In genomic region chr3:96599069-96599393, GRCm38 (mm10) we compare ENCODE assay signal across 9 mouse cellular contexts. TPM values are rescaled to one million over a fixed set of nuclear protein-coding genes. Genes with fewer than 3 reads are reported as not detected.
DNase-seq lines count a peak whose midpoint lies in the region; ATAC-seq lines count a peak whose summit lies in the region.
"Had no signal": no experiment of that assay in that cellular context is flagged by ENCODE, and none has a peak within 500 bp of the region (broad histone marks: within the 10 kb centered on the region; RNA-seq: fewer than 3 reads in every experiment).

No protein-coding gene starts in this region.

- no peak for ATAC-seq in heart, embryonic 12.5 days (ENCODE audit: insufficient number of reproducible peaks, low FRiP score)
- no peak for ATAC-seq in midbrain, embryonic 11.5 days (ENCODE audit: low FRiP score)

- peak overlapping the region; percentile 65; the same call in 1 of the 2 replicates for H3K4me3 ChIP-seq in heart, embryonic 12.5 days
- peak overlapping the region; percentile 59 for H3K4me3 ChIP-seq in hindbrain, embryonic 10.5 days
- no peak overlapping the region for H3K4me3 ChIP-seq in midbrain, embryonic 11.5 days (ENCODE audit: low read depth, low read length)

- H3K36me3 ChIP-seq in heart, embryonic 12.5 days: 0 out of 2 replicates have a peak, but pooled peaks cover 8% of the 10 kb centered on the region
- peaks cover 8% of the 10 kb centered on the region; the same call in 1 of the 2 replicates for H3K36me3 ChIP-seq in hindbrain, embryonic 10.5 days
- H3K36me3 ChIP-seq in midbrain, embryonic 11.5 days (ENCODE audit: control insufficient read depth, insufficient read depth, low read length): no peaks in the 10 kb centered on the region
- H3K36me3 ChIP-seq: liver, embryonic 15.5 days had no signal

- 0 out of 2 replicates have a peak, but pooled peaks cover 5% of the 10 kb centered on the region for H3K27me3 ChIP-seq in heart, embryonic 12.5 days (replicated peaks)
- peaks cover 46% of the 10 kb centered on the region for H3K27me3 ChIP-seq in hindbrain, embryonic 10.5 days (ENCODE audit: insufficient read depth, poor library complexity, severe bottlenecking)
- H3K27me3 ChIP-seq in midbrain, embryonic 11.5 days (ENCODE audit: control insufficient read depth, insufficient read depth, low read length): peaks cover 24% of the 10 kb centered on the region

- H3K4me1 ChIP-seq in heart, embryonic 12.5 days (replicated peaks): peaks cover 53% of the 10 kb centered on the region
- H3K4me1 ChIP-seq in hindbrain, embryonic 10.5 days (replicated peaks): peaks cover 81% of the 10 kb centered on the region
- H3K4me1 ChIP-seq in midbrain, embryonic 11.5 days (ENCODE audit: control insufficient read depth, insufficient read depth, low read length): peaks cover 52% of the 10 kb centered on the region

- H3K9ac ChIP-seq in heart, embryonic 12.5 days: peak overlapping the region; percentile 85; the same call in 1 of the 2 replicates
- peak overlapping the region; percentile 74; the same call in 1 of the 2 replicates for H3K9ac ChIP-seq in midbrain, embryonic 11.5 days (ENCODE audit: low read length)
- H3K9ac ChIP-seq: liver, embryonic 15.5 days had no signal

- no peak overlapping the region for H3K27ac ChIP-seq in heart, embryonic 12.5 days (ENCODE audit: poor library complexity, severe bottlenecking)
- H3K27ac ChIP-seq in hindbrain, embryonic 10.5 days: peak overlapping the region; percentile 87
- H3K27ac ChIP-seq in midbrain, embryonic 11.5 days (ENCODE audit: low read depth, low read length): no peak overlapping the region
- H3K27ac ChIP-seq: liver, embryonic 15.5 days had no signal

- H3K9me3 ChIP-seq in heart, embryonic 12.5 days (replicated peaks): no peaks in the 10 kb centered on the region
- no peaks in the 10 kb centered on the region for H3K9me3 ChIP-seq in hindbrain, embryonic 10.5 days
- H3K9me3 ChIP-seq in midbrain, embryonic 11.5 days (ENCODE audit: control insufficient read depth, low read length): no peaks in the 10 kb centered on the region
- H3K9me3 ChIP-seq: liver, embryonic 15.5 days had no signal

- DNase-seq in heart, adult 18-20 months: no peak
- peak; percentile 36 for DNase-seq in brain, adult 2 months (ENCODE audit: low read depth, low spot score)
- DNase-seq in hindbrain, embryonic 10.5 days (ENCODE audit: low spot score): no peak
- peak; percentile 90 for DNase-seq in midbrain, embryonic 11.5 days (ENCODE audit: low spot score, missing footprints)
- DNase-seq in adrenal gland, adult 8-10 months: no peak
- no peak for DNase-seq in T-cell, adult 2 months (ENCODE audit: low spot score)
- DNase-seq in yolk sac, embryonic 10.5 days (ENCODE audit: low spot score): no peak

- H3K4me2 ChIP-seq in heart, embryonic 12.5 days: peak overlapping the region; percentile 90
- no peak overlapping the region; the same call in 1 of the 2 replicates for H3K4me2 ChIP-seq in midbrain, embryonic 11.5 days

- 65% methylated on average over 8 of the region's 8 CpGs for WGBS in heart, embryonic 12.5 days
- WGBS in hindbrain, embryonic 10.5 days: 42% methylated on average over 8 of the region's 8 CpGs
- WGBS in midbrain, embryonic 11.5 days: 42% methylated on average over 8 of the region's 8 CpGs

RNA-seq across cellular contexts. Expression of gene Lix1l, which starts 1.9 kb away (rescaled TPM):
- polyA plus RNA-seq in heart, embryonic 12.5 days (2016; fragmentation: Nextera tagmentation; extraction: Ambion mirVana): 5.1 and 5.2 TPM in 2 replicates
- total RNA-seq in heart, adult 18-20 months (2021): 10 to 100 TPM; 24.4 to 27.4 TPM
- polyA plus RNA-seq in hindbrain, embryonic 10.5 days (2016; fragmentation: Nextera tagmentation; extraction: Ambion mirVana): 5.4 and 5.5 TPM in 2 replicates
- polyA plus RNA-seq in midbrain, embryonic 11.5 days (2014; fragmentation: Nextera tagmentation; extraction: Ambion mirVana): 6.4 TPM in 2 replicates
- total RNA-seq in adrenal gland, adult 8-10 months (2022): 10 to 100 TPM; 47.8 to 57.8 (median 54.5) TPM

RNA-seq across cellular contexts. Expression of gene Ankrd34a, which starts 2.6 kb away (rescaled TPM):
- 9.2 and 9.5 TPM in 2 replicates for polyA plus RNA-seq in heart, embryonic 12.5 days (2016; fragmentation: Nextera tagmentation; extraction: Ambion mirVana)
- total RNA-seq in heart, adult 18-20 months (2021): 1 to 10 TPM in 1 of 2 experiments, under 1 TPM in 1; 0.59 to 1.4 TPM
- 0.92 and 1.5 TPM in 2 replicates for polyA plus RNA-seq in hindbrain, embryonic 10.5 days (2016; fragmentation: Nextera tagmentation; extraction: Ambion mirVana)
- polyA plus RNA-seq in midbrain, embryonic 11.5 days (2014; fragmentation: Nextera tagmentation; extraction: Ambion mirVana): 1.5 and 2.0 TPM in 2 replicates
- 1 to 10 TPM; 1.1 to 2.3 (median 1.7) TPM for total RNA-seq in adrenal gland, adult 8-10 months (2022)

RNA-seq across cellular contexts. Expression of gene Polr3gl, which starts 5.0 kb away (rescaled TPM):
- polyA plus RNA-seq in heart, embryonic 12.5 days (2016; fragmentation: Nextera tagmentation; extraction: Ambion mirVana): 39.2 and 39.3 TPM in 2 replicates
- total RNA-seq in heart, adult 18-20 months (2021): 10 to 100 TPM; 26.7 to 30.5 TPM
- 25.3 and 29.4 TPM in 2 replicates for polyA plus RNA-seq in hindbrain, embryonic 10.5 days (2016; fragmentation: Nextera tagmentation; extraction: Ambion mirVana)
- polyA plus RNA-seq in midbrain, embryonic 11.5 days (2014; fragmentation: Nextera tagmentation; extraction: Ambion mirVana): 12.1 and 14.7 TPM in 2 replicates
- total RNA-seq in adrenal gland, adult 8-10 months (2022): 10 to 100 TPM; 35.7 to 54.5 (median 40.0) TPM

RNA-seq across cellular contexts. Expression of gene Gm16253, which starts 22.2 kb away (rescaled TPM):
- 1.6 and 2.4 TPM in 2 replicates for polyA plus RNA-seq in heart, embryonic 12.5 days (2016; fragmentation: Nextera tagmentation; extraction: Ambion mirVana)
- total RNA-seq in heart, adult 18-20 months (2021): 1 to 10 TPM; 1.6 to 1.9 TPM
- polyA plus RNA-seq in hindbrain, embryonic 10.5 days (2016; fragmentation: Nextera tagmentation; extraction: Ambion mirVana): 0.55 and 0.93 TPM in 2 replicates
- polyA plus RNA-seq in midbrain, embryonic 11.5 days (2014; fragmentation: Nextera tagmentation; extraction: Ambion mirVana): 0.36 and 0.43 TPM in 2 replicates
- not detected for total RNA-seq in adrenal gland, adult 8-10 months (2022)

RNA-seq across cellular contexts. Expression of gene Rbm8a, which starts 30.7 kb away (rescaled TPM):
- 90.8 and 95.8 TPM in 2 replicates for polyA plus RNA-seq in heart, embryonic 12.5 days (2016; fragmentation: Nextera tagmentation; extraction: Ambion mirVana)
- total RNA-seq in heart, adult 18-20 months (2021): 10 to 100 TPM; 36.5 to 37.2 TPM
- polyA plus RNA-seq in hindbrain, embryonic 10.5 days (2016; fragmentation: Nextera tagmentation; extraction: Ambion mirVana): 185 and 210 TPM in 2 replicates
- polyA plus RNA-seq in midbrain, embryonic 11.5 days (2014; fragmentation: Nextera tagmentation; extraction: Ambion mirVana): 181 and 193 TPM in 2 replicates
- 100 to 1,000 TPM in 1 of 4 experiments, 10 to 100 TPM in 3; 54.6 to 101 (median 71.7) TPM for total RNA-seq in adrenal gland, adult 8-10 months (2022)

Comparison
In these comparisons a context has a peak if more than half of its experiments do, and no peak if none do; other contexts are left out.
1. DNase-seq: peak in brain, adult 2 months (single experiment) and midbrain, embryonic 11.5 days (single experiment); none in heart, adult 18-20 months (0 of 2), hindbrain, embryonic 10.5 days (single experiment), adrenal gland, adult 8-10 months (single experiment), T-cell, adult 2 months (single experiment) and yolk sac, embryonic 10.5 days (single experiment).